Mouse (Mus musculus) testis, postnatal 14 days (tissue): ENCODE measurements around the gene Prkar1b.

ENCODE experiments used
- DNase-seq: peaks from one replicate; pipeline ENCODE4 v3.0.0; 2021; ENCODE audit warnings: low spot score

Gene Prkar1b

DNA sequence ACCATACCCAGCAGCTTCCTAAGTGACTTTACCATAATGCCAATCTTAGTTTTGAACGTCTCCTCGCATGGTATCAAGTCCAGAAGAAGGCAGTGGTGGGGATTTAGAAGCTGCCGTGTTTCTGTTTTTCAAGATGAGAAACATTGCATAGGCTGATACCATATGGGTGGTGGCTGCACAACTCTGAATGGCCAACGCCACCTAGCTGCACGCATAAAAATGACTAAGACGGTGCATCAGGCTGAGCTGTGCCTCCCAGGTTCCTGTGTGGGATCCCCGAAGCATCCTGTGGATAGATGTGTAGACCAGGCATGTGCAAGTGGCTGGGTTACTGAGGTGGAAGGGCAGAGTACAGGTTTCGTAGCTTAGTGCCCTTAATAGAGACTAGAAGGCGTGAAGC, 42.0 kb downstream of the Prkar1b start:
- DNase-seq, result no peak

DNA sequence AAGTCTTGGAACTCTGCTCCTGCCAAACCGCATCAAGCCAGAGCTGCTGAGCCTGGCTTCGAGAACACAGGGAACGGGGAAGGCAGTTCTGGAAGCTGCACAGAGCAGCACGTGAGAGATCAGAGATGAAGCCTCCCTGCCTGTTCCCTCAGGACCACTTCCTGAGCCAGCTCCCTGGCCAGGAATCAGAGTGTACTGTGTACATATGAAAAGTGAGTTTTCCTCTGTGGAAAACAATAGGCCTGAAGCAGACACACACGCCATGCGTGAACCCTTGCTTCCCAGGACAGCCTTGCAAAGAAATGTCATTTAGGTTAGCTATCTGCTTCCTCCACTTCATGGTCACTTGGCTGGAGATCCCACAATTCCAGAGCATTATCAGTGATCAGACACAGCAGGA, 48.0 kb downstream of the Prkar1b start:
- no peak for DNase-seq

DNA sequence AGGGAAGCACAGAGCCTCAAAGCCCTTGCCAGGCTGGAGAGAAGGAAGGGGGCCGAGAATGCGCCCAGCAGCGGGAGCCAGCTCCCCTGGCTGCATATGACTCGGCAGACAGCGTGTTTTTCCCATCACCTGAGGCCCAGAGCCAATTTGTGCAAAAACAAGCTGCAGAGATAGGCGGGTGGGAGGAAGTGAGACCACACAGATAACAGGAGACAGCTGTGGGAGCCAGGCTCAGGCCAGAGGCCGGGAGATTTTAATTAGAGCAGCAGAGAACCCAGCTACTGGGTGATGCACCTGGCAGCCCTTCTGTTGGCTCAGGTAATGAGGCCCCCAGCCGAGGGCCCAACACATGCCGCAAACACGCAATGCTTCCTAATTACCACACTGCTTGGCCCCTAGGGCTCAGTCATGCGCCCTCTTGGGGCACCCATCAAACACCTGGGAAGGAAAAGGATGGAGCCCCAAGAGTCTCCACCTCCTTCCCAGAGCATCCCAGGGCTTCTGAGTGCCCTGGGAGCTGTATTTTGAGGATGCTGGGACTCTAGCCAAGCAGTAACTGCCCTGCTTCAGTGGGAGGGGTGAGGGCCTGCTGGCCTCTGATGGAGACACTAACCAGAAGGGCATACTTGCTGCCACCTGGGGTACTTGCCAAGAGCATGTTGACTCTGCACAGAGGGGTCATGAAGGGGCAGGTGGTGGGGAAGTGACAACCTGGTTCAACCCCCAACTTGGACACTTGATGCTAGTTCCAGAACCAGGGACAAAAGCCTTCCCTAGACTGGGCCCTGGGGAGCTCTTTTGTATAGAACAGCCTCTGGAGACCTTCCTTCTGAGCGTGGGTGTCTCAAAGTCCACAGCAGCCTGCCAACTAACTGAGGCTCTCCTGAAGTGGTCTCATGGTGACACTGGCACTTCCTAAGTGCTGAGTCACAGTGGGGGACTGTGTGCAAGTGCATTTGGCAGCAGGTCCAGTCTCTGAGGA, 50.5 kb downstream of the Prkar1b start:
- peak; percentile 47 for DNase-seq

DNA sequence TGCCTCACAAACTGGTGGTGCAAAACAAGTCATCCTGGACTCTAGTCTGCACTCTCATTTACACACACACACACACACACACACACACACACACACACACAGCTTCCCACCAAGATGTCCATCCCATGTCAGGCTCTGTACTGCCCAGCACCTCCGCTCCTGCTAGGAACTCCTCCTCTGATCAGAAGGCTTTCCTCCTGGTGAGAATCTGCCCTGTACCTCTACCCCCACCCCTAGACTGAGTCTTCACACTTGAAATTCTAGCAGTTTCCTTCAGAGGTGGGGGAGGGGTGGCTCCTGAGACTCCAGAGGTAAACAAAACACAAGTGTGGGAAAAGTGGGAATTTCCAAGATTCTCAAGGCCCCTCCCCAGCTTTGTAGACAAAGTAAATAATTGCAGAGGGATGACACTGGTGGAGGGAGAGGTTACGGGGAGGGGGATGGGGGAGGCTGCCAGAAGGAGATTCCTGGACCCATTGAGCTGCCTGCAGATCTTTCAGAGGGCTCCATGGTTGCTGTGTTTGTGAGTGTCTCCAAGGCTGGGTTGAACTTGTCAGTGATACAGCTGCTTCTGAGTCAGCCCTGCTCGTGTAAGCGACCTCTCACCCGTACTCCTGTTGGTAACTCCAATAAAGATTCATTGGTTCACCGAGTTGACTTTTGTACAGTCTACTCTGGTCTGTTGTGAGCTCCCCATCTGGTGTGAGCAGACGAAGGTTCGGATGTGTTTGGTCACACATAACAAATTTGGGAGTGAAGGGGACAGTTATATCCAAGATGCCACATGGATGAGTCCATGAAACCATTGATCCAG, 54.3 kb downstream of the Prkar1b start:
- DNase-seq, result no peak

DNA sequence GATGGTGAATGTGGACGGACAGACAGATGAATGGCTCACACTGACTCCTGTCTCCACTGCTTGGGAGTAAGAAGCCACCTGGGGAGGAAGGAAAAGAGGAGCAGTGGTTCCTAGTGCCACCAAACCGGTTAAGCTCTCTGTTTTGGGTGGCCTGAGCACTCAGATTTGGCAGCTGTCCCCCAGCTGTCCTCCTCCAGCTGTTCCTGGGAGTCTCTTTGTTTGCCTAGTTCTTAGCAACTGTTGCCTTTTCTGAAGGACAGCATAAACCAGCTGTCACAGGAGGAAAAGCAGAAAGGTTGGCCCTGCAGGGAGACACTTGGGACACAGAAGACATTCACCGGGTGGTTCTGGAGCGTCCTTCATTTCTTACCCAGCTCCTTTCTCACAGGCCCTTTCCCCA, 56.3 kb downstream of the Prkar1b start:
- no peak for DNase-seq

DNA sequence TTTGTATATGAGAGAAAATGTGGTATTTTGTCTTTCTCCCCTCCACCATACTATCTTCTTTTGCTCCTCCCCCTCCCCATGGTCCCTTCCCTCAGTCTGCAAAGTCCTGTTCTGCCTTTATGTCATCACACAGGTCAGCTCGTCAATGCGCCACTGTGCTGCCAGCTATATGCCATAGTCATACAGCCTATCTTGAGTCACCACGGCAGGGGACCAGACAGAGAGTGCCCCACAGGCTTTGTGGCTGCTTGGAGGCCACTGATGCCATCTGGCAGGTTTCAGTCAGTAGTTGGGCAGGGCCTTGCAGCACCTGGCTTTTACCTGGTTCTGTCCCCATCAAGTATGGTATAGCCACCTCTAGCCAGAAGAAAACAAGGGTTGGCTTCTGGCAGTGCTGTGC, 58.1 kb downstream of the Prkar1b start:
- DNase-seq, result no peak

DNA sequence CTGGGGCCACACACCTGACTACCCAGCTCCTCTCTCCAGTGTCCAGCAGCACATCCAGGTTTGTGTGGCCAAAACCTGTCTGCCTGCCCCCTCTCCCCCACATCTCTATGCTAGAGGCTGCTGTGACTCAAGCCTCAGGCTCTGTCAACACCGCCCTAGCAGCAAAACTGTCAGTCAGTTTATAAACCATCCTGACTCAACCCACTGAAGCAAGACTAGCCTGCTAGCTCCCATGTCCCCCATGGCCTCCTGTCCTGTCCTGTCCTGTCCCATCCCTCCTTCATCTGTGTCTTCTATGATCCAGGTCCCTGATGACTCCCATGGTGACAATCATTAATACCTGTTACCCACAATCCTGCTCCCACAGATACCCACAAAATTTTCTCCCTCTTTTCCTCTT, 59.6 kb downstream of the Prkar1b start:
- DNase-seq, result no peak

DNA sequence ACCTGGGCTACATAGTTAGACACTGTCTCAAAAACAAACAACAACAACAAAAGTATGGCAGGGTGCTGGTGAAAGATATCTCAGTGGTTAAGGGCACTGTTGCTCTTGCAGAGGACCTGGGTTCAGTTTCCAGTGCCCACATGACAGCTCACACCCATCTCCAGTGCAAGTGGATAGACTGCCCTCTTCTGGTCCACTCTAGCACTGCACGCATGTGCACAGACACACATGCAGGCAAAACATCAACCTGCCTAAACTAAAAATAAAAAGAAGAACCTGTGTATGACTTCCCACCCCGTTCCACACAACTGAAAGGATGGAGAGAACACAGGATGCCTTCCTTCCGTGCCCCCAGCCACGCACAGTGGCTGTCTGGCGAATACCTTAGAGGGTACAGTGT, 61.6 kb downstream of the Prkar1b start:
- no peak for DNase-seq

DNA sequence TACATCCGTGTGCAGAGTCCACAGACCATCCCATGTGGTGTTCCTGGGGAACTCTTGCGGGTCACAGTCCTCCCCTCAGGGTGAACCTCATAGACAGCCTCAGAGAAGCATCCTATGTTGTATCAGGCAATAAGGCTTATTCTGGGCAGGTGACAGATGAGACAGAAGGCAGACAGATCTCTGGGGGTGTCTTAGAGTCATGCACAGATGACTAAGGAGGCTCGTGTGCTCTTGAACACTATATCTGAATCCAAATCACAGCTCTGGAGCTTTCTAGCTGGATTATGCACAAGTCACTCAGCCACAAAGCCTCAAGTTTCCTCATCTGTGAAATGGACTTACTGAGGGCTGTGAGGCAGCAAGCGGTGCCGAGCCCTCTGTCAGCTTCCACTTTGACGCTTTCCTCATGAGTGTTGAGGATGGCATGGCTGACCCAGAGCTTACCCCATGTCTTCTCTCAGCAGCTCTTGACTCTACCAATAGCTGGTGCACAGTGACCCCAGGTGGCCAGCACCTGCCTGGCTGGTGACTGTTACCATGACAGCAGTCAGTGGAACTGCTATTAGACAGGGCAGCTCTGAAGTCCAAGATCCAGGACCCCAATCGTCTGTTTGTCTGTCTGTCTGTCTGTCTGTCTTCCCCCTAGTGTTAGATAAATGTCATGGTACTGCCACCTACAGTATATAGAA, 64.8 kb downstream of the Prkar1b start:
- no peak for DNase-seq

DNA sequence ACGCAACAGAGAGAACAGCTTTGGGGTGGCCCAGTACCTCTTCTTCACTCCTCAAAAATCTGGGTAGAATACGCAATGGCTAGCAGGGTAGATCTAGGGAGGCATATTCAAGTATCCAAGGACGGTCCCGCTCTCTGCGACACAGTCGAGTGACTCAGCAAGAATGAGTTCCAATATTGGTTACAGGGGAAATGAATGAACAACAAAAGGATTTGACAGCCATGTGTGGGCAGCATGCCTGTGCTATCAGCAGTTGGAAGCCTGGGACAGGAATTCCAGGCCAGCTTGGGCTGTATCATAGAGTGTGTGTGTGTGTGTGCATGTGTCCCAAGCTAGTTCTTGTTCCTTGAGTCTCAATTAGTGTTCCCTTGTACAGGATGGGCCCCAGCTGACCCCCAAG, 65.5 kb downstream of the Prkar1b start:
- no peak for DNase-seq

DNA sequence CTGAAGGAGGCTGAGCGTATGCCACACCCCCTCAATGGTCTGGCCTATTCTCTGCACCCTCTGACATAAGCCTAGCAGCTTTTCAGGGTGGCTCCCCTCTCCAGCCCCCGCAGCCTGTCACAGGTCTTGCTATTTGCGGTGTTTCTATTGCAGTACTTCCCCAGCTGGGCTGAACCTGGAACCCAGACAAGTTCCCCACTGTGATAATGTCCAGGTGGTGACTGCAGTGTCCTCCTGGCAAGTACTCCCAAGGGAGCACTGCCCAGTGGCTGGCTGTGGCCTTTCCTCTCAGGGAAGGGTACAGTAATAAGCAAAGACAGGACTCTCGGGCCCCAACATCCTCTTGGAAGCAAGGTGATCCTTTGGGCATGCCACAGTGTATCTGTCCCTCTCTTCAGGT, 66.0 kb downstream of the Prkar1b start:
- no peak for DNase-seq

DNA sequence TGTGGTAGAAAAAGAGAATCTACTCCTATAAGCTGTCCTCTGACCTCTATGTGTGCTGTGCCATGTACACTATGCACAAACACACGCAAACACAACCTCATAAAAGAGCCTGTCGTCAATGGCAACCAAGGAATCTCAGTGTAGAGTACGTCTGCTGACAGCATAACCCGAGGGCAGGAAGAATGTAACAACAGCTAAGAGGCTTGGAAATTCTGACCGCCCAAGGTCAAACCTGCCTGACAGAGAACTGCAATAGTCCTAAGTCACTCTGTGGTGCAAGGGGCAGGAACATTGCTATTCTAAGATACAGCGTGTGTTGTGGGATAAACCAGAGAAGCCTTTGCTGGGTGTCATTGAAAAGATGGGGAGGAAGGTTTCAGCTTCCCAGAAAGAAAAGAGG, 68.4 kb downstream of the Prkar1b start:
- peak; percentile 43 for DNase-seq

DNA sequence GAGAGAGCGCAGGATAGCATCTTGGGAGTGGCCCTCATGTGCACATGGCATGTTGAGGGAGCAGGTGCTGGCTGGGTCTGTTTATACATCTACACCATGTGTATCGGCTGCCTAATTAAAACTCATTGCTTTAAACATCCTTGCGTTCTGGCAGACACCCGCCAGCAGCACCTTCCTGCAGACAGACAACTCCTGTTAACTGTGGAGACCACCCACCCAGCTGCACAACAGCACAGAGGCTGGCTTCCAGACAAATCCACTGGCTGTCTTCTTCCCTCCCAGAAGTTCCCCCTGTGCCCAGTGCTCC, 71.7 kb downstream of the Prkar1b start:
- no peak for DNase-seq

DNA sequence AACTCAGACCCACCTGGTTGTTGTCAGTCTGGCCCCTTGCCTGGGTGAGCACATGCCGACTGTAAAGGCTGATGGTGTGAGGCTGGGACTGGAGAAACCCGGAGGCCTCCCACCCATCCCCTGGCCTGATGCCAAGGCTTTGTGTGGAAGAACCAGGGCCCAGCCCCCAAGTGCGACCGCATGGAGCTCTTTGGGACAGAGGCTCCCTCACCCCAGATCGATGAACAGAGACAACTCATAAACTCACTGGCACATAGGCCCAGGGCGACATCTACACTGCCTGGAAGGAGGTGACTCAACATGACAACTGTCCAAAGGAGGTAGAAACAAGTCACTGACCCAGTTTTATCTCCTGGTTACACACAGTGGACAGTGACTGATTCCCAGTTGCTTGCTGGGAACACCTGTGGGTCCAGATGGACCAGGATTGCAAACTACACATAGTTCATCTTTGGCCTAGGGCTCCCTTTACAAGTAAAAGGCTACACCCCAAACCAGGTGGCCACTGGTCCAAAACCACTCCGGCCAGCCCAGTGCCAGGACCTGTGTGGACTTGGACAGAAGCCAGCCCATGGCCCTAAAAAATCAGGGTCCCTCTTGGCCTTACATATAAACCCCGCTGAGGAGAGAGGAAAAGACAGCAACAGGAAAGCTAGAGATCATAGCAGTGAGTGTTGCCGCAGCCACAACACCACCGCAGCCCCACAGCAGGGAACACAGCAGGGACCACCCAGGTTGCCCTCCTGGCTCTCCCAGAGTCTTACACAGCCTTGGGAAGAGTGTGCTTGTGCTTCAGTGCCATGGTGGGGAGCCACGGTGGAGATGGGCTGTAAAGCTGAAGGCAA, 72.3 kb downstream of the Prkar1b start:
- no peak for DNase-seq

DNA sequence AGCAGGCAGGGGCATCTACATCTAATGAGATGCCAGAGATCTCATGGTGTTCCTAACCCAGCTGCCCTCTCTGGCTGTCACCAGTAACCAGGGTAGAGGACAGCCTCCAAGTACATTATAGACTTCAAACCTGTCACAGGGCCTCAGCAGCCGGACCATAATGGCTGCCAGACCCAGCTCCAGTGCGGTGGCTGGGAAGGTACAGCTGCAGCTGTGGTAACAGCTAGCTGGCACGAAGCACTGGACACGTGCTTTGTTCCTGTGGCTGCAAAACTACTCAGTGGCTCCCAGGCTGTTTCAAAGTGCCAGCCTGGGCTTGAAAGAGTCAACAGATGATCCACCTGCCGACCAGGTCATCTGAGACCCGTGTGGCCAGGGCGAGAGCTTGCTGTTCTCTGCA, 73.4 kb downstream of the Prkar1b start:
- DNase-seq, result no peak

DNA sequence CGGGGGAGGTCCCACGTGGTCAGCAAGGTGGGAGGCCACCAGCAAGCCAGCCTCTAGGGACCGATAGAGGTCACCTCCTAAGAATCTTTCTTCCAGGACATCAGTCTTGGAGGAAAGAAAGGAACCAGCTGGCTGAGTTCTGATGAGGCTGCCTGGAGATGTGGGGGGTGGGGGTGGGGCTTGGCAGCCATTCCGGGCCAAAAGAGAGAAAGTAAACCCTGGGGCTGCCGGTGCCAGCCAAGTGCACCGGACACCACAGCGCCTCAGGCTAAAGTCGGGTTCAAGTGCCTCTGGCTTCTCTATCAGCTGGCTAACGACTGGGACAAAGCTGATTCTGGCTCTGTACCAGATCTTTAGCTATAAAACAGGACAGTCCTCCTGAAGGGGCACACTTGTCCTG, 74.0 kb downstream of the Prkar1b start:
- DNase-seq, result no peak

DNA sequence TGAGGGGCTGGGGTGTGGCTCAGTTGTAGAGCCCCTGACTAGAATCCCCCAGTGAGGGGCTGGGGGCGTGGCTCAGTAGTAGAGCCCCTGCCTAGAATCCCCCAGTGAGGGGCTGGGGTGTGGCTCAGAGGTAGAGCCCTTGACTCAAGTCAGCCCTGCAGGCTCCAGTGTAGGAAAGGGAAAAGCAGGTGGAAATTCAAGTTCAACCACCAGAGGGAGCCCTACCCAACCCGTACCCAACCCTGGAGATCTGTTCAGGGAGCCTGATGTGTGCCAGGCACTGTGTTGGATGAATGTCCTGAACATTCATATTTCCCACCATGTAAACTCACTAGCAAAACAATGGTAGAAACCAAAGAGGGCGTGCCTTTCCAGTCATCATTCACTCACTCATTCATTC, 74.7 kb downstream of the Prkar1b start:
- peak; percentile 45 for DNase-seq

DNA sequence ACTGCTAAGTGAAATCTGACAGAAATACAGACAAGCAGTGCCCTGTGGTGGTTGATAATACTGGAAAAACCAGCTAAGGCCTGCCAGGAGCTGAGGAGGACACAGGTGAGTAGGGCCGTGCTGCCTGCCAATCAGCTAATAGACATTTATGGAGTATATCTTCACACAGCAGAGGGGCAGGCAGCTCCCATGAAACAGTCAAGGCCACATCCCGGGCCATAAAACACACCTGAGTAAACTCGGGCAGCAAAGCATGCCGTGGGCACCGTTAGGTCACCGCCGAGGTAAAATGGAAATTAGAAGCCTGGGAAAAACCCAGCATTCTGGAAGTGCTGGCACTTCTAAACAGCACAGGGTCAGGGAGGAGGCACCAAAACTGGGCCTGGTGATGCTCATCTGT, 75.8 kb downstream of the Prkar1b start:
- no peak for DNase-seq

DNA sequence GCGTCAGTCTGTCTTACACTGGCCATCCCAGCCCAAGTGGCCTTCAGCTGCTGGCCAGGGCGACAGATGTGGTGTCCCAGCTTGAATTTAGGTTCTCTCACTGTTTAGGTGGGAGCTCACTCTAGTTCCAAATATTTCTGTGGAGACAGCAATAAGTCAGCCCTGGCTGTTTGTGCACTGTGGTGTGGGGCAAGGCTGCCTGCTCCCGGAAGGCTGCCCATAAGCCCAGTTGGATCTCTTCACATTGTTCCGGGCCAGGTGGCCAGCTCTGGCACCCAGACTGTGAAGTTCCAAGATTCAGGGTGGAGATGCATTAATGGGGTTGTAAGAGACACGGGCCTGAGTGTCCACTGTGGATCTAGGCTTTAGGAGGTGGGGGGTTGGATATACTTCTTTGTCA, 76.9 kb downstream of the Prkar1b start:
- no peak for DNase-seq

DNA sequence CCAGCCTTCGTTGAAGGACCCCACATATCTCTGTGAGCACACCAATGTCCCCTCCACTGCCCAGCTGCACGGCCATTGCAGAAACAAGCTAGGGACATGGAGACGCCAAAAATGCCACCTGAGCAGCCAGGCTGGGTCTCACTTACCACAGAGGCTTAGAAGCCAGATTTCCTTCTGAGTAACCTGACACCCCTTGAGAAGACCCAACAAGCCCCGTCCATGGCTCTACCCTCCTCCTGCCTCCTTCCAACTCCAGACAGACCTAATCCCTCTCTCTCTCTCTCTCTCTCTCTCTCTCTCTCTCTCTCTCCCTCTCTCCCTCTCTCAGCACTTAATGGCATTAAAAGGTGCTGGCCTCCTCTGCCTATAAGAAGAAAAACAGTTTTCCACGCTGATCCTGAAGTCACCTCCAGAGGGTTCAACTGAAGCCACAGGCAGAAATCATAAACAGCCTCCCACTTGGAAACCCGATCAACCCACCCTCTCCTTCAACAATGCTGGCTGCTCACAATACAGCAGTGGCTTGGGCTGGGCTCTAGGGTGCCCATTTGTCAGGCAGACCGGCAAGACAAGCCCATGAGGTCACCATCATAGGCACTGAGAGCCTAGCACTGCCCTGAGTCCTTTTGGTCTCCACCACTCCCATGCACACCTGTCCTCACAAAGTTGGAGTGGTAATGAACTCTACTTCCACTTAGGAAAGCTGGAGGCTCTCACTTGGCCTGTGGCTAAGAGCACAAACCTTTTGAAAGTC, 82.8 kb downstream of the Prkar1b start:
- DNase-seq, result no peak

DNA sequence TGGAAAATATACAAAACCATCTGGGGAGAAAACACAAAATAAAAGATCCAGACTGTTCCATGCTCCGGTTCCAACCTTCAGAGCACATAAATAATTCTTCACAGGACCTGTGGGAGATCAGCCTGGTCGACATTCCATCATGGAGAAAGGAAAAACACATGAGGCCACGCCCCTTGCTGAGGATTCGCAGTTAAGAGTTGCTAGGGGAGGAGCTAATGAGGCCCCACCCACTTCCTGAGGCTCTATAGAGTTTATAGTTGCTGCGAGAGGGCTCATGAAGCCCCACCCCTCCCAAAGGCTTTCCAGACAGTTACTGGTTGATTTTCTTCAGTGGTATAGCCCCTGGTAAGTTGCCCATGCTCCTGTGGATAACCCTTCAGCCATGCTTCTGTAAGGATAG, 85.2 kb downstream of the Prkar1b start:
- DNase-seq, result peak; percentile 55
